Mouse (Mus musculus): ENCODE measurements around the gene C1qtnf6.

The C1qtnf6 gene

GRCm38 (mm10) chr15:78514393-78515146 is 16.6 kb downstream of the C1qtnf6 start:
- peak; percentile 61 to 65 for DNase-seq (ENCODE audit: low spot score in 2 of 2)

DNA sequence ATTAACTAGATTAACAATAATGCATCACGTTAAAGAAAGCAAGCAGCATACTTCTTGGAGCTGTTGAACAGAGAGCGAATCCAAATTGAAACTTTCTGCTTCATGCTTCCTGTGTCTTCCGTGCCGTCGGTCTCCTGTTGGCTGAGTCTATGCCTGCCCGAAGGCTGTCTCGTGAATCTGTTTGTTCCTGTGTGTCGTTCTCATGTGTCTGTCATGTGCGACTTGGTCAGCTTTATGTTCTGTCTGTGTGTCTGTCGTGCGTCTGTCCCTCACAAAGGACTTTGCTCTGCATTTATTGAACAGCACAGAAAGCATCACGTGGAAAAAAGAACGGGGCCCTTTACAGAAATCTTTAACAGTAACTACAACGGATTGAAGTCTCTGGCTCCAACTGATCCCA is 18.2 kb downstream of the C1qtnf6 start:
- DNase-seq (ENCODE audit: low spot score in 2 of 2) = no peak

- no peak for DNase-seq (ENCODE audit: low spot score in 2 of 2)
These were observed 19.3 kb downstream of the C1qtnf6 start for GRCm38 (mm10) chr15:78511951-78512350.

GRCm38 (mm10) chr15:78510736-78511135 is 20.5 kb downstream of the C1qtnf6 start:
- no peak for DNase-seq (ENCODE audit: low spot score in 2 of 2)

- DNase-seq (ENCODE audit: low spot score in 2 of 2) = no peak
These were observed 21.1 kb downstream of the C1qtnf6 start for GRCm38 (mm10) chr15:78510121-78510576.

GRCm38 (mm10) chr15:78509297-78509899 is 21.8 kb downstream of the C1qtnf6 start:
- no peak for DNase-seq (ENCODE audit: low spot score in 2 of 2)

DNA sequence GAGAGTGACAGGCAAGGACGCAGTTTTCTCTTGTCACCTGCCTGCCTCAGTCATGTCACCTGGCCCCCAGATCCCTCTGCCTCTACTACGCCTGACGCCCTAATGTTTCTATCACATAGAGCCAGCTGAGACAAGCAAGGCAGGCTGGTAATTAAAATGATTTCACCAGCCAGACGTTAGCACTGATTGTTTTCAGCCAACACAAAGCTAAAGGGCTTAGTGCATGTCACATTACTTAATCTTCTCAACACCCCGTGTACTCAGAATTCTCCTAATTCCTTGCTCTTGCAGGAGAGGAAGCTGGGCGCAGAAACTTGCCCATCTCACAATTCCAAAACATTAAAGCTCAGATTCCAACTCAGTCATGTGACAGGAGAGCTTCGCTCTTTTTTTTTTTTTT is 22.8 kb downstream of the C1qtnf6 start:
- DNase-seq (ENCODE audit: low spot score in 2 of 2) = no peak

- no peak for DNase-seq (ENCODE audit: low spot score in 2 of 2)
These were observed 25.7 kb downstream of the C1qtnf6 start for GRCm38 (mm10) chr15:78505541-78505940.

- DNase-seq (ENCODE audit: low spot score in 2 of 2) = no peak
These were observed 26.4 kb downstream of the C1qtnf6 start for GRCm38 (mm10) chr15:78504816-78505215.

GRCm38 (mm10) chr15:78504013-78504412 is 27.2 kb downstream of the C1qtnf6 start:
- DNase-seq (ENCODE audit: low spot score in 2 of 2) = no peak

- no peak for DNase-seq (ENCODE audit: low spot score in 2 of 2)
These were observed 28.6 kb downstream of the C1qtnf6 start for GRCm38 (mm10) chr15:78502437-78503132.

DNA sequence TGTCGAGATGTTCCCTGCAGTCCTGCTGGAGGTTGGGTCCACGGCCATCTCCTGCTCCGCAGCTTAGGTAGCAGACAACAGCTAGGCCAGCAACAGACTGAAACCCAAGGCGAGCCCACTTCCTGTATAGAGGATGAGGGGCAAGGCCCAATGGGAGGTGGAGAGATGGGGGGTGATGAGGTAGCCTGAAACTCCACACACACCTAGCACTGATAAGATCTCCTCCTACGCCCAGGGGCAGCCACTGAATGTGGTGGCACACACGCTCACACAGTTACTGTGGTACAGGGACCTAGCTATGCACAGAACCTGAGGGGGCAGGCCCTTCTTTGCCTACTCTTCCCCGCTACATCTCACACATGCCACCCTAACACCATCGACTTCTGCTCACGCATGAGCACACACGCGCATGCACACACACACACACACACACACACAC is 36.2 kb downstream of the C1qtnf6 start, which contains the start of gene Il2rb:
Gene Il2rb, minus strand, starts transcription at position 304 of the 439 bp plus-strand sequence.
- no peak for DNase-seq (ENCODE audit: low spot score in 2 of 2)

DNA sequence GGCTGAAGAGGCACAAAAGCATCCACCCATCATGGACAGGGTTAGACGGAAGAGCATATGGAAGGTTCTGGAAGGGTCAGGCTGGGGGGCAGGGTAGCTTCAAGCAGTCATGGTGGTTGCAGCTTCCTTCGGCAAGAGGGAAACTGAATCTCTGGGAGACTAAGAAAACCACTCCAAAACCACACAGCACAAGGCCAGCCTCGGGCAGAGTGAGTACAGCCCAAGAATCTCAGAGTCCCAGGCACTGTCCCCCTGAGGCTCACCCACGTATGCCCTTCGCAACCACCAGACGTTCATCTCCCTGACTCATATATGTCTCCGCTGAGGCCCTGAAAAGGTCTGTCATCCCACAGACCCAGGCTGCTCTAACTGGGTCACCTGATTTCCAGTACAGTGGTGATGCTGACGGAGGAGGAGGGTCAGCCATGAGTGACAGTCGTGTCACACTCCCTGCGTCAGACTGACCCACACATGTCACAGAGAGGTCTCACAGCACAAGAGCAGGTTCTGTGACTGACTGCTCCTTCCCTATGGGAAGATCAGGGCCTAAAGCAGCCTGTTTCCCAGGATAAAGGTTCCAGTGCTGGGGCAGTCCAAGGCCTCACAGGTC is 37.7 kb downstream of the C1qtnf6 start:
- DNase-seq (ENCODE audit: low spot score in 2 of 2) = no peak

GRCm38 (mm10) chr15:78491301-78491700 is 39.9 kb downstream of the C1qtnf6 start:
- no peak for DNase-seq (ENCODE audit: low spot score in 2 of 2)

- no peak for DNase-seq (ENCODE audit: low spot score in 2 of 2)
These were observed 41.3 kb downstream of the C1qtnf6 start for GRCm38 (mm10) chr15:78489906-78490305.

DNA sequence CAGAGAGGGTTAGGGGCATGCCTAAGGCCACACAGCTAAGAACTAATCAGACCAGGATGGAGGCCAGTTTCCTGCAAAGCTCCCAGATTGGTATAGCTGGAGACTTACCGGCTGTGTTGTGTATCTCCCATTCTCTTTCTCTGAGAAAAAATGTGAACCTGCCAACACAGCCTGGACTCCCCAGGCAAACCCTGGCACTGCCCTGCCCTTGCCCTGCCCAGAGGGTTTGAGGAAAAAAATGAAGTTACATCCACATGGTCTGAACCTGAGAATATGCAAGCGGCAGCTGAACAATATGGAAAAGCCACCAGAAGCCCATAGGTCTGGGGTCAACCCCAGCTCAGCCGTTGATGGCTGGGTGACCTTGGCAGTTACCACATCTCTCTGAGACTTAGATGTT is 42.0 kb downstream of the C1qtnf6 start:
- no peak for DNase-seq (ENCODE audit: low spot score in 2 of 2)

DNA sequence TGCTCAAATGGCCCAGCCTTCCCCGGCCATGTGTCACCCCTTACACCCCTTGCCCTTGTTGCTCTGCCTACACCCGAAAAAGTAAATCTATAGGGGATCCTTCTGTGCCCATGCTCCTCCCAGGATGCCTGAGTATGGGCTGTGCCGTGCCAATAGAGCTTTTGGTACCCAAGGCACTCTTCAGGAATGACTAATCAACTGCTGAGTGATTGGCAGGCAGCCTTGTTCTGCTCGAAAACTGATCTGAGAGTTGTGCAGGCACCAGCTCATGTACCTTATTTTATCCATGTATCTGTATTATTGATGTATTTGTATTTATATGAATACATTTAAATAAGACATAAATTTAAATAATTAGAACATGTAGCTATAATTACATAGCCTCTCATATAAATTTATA is 44.1 kb downstream of the C1qtnf6 start:
- no peak for DNase-seq (ENCODE audit: low spot score in 2 of 2)

- no peak for DNase-seq (ENCODE audit: low spot score in 2 of 2)
These were observed 44.7 kb downstream of the C1qtnf6 start for GRCm38 (mm10) chr15:78486564-78486963.

DNA sequence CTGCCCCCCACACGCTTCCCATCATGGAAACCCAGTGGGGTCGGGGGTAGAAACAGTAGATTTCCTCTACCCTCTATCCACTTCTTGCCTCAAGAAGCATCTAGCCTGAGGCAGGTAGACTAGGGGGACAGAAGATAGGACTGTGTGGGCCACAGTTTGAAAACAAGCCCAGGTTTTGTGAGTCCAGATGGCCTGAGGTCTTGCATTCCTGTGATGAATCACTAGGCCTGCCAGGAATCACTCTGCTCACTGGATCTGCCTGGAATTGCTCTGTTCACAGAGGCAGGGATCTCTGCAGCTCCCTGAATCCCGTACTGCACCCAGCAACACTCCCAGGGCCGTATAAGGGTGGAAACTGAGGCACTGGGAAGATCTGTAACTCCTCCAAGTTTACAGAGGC is 47.9 kb downstream of the C1qtnf6 start:
- DNase-seq (ENCODE audit: low spot score in 2 of 2) = no peak

- DNase-seq (ENCODE audit: low spot score in 2 of 2) = no peak
These were observed 48.7 kb downstream of the C1qtnf6 start for GRCm38 (mm10) chr15:78482518-78482917.

- DNase-seq (ENCODE audit: low spot score in 2 of 2) = peak in 1 of 2 experiments; percentile 16
These were observed 49.7 kb downstream of the C1qtnf6 start for GRCm38 (mm10) chr15:78481448-78482000.

DNA sequence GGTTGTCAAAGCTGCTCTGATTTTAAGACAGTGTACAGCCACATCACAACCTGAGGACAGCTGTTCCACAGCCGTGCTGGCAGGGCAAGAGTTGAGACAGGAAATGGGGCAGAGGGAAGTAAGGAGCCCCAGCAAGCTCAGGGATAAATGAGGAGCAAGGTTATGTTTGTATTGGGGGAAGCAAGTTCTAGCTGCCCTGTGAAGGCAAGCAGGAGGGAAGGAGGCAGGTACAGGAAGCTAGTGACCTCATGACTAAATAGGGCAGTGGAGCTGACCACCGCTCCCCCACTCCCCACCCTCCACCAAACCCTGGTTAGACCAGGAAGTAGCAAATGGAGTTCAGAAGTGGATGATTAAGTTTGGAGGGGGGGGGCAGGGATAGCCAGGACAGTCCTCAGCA is 50.2 kb downstream of the C1qtnf6 start:
- DNase-seq (ENCODE audit: low spot score in 2 of 2) = peak; percentile 25 to 26

All from urinary bladder, adult 18-20 months (tissue).